Mouse (Mus musculus) intestine, postnatal 0 days (tissue): Measurements from ENCODE around the gene Syn3. TPM values are rescaled to one million over a fixed set of nuclear protein-coding genes. Genes with fewer than 3 reads are reported as not detected.

Experiments
- ATAC-seq: fragments of 200-750 bp; cut with Nextera tagmentation; 2 replicates; pipeline ENCODE4 v1.8.0; 2017; ENCODE audit warnings: mild to moderate bottlenecking, moderate TSS enrichment, moderate library complexity
- H3K27ac ChIP-seq: fragments of 300-500 bp; sonication (generic); 2 replicates; pipeline ENCODE4 v1.5.1; 2014; ENCODE audit warnings: mild to moderate bottlenecking, low read depth, low read length, moderate library complexity
- H3K27me3 ChIP-seq: fragments of 300-500 bp; sonication (generic); replicated peaks from 2 replicates; pipeline ENCODE4 v1.6.1; 2014; ENCODE audit warnings: low read length, mixed read lengths; ENCODE audit not compliant: control insufficient read depth, insufficient read depth
- H3K36me3 ChIP-seq: fragments of 300-500 bp; sonication (generic); 2 replicates; pipeline ENCODE4 v1.6.1; 2014; ENCODE audit warnings: mild to moderate bottlenecking, moderate library complexity; ENCODE audit not compliant: control insufficient read depth, insufficient read depth
- H3K4me1 ChIP-seq: fragments of 300-500 bp; sonication (generic); replicated peaks from 2 replicates; pipeline ENCODE4 v1.6.1; 2014; ENCODE audit warnings: antibody characterized with exemption, low read length, mixed read lengths; ENCODE audit not compliant: control insufficient read depth, insufficient read depth
- H3K4me2 ChIP-seq: fragments of 300-500 bp; sonication (generic); replicated peaks from 2 replicates; pipeline ENCODE4 v1.6.1; 2014; ENCODE audit warnings: low read depth, mild to moderate bottlenecking, moderate library complexity
- H3K4me3 ChIP-seq: fragments of 300-500 bp; sonication (generic); 2 replicates; pipeline ENCODE4 v1.5.1; 2014; ENCODE audit warnings: low read depth, low read length
- H3K9ac ChIP-seq: fragments of 300-500 bp; sonication (generic); 2 replicates; pipeline ENCODE4 v1.6.1; 2014; ENCODE audit warnings: mild to moderate bottlenecking, low read depth, low read length
- H3K9me3 ChIP-seq: fragments of 300-500 bp; sonication (generic); 2 replicates; pipeline ENCODE4 v1.6.1; 2016; ENCODE audit warnings: mixed run types; ENCODE audit not compliant: control insufficient read depth
- CTCF ChIP-seq: sonication (generic); IDR thresholded peaks from 2 replicates; pipeline ENCODE4 v1.5.1; 2016; ENCODE audit warnings: low read depth, mild to moderate bottlenecking, control low read depth, antibody characterized with exemption, moderate library complexity
- WGBS: fragments of 180-500 bp; shearing (Covaris S2); extraction: QIAGEN DNeasy Blood & Tissue Kit; methylation state at CpG from one replicate; pipeline ENCODE4 v1.1.7; 2014; 5-methylcytosine and 5-hydroxymethylcytosine counted together
- polyA plus RNA-seq: library from polyadenylated mRNA; unstranded; fragments of >200 nt; fragmentation: Nextera tagmentation; extraction: Ambion mirVana; gene quantifications from 2 replicates; pipeline ENCODE4 v1.2.1, GENCODE M21; 2015

Syn3 gene
- polyA plus RNA-seq, 1 experiment from 2014 or later = 1.1 TPM

DNA sequence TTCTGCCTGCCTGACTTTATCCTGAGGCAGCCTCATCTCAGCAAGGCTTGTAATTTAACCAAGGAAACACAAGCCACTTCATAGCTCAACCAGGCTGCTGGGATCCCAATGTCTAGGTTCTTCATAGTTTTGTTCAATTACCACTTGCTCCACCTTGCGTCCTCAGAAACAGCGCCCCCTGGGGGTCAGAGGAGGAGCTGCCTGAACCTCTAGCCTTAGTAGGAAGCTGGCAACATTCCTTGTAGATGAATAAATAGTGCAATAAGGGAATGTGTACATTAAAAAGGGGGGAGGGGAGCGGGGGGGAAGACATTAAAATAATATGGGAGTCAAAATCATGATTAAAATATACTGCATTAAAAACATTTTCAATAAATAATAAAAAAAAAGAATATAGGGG, 14.7 kb downstream of the Syn3 start:
- peak; percentile 72 for TF ChIP-seq CTCF
- WGBS = 19% methylated on average over 3 of the region's 3 CpGs
- no peak for ATAC-seq
- Histone ChIP-seq H3K4me3 (no peak overlapping the region), H3K4me1 (no peaks in the 10 kb centered on the region), H3K9me3 (no peaks in the 10 kb centered on the region), H3K9ac (no peak overlapping the region), H3K4me2 (no peak overlapping the region), H3K27ac (no peak overlapping the region), H3K36me3 (no peaks in the 10 kb centered on the region), H3K27me3 (no peaks in the 10 kb centered on the region)

- no peak overlapping the region for H3K9ac ChIP-seq
- ATAC-seq = no peak
- no peak overlapping the region for H3K27ac ChIP-seq
- no peak overlapping the region for H3K4me3 ChIP-seq
- no peaks in the 10 kb centered on the region for H3K36me3 ChIP-seq
- no peaks in the 10 kb centered on the region for H3K27me3 ChIP-seq
- no peaks in the 10 kb centered on the region for H3K4me1 ChIP-seq
- TF ChIP-seq CTCF = no peak
- 49% methylated on average over 1 of the region's 1 CpGs for WGBS
- no peaks in the 10 kb centered on the region for H3K9me3 ChIP-seq
- H3K4me2 ChIP-seq = no peak overlapping the region
Measured at GRCm38 (mm10) chr10:86482496-86482895, 16.2 kb downstream of the Syn3 start.

DNA sequence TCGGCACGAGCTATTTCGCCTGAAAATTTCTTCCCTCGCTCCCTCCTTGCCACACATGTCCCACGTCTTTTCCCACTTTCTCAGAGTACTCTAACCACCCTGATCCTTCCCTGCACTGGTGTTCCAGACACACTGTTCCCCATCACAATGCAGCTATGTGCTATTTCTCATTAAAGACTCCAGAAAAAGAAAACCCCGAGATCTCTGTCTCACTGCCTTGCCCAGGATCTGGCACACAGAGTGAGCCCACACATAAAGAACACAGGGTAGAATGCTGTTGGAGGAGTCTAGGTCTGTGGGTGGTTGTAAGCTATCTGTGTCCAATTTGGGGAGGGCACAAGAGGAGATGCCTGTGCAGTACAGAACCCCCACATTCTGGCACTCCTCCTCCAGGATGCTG, 18.0 kb downstream of the Syn3 start:
- WGBS = 90% methylated on average over 6 of the region's 6 CpGs
- Histone ChIP-seq H3K9ac (no peak overlapping the region), H3K9me3 (no peaks in the 10 kb centered on the region), H3K36me3 (no peaks in the 10 kb centered on the region), H3K27ac (no peak overlapping the region), H3K27me3 (no peaks in the 10 kb centered on the region), H3K4me1 (no peaks in the 10 kb centered on the region), H3K4me2 (no peak overlapping the region), H3K4me3 (no peak overlapping the region)
- no peak for ATAC-seq
- no peak for TF ChIP-seq CTCF

GRCm38 (mm10) chr10:86479718-86480121, 19.0 kb downstream of the Syn3 start:
- no peak overlapping the region for H3K9ac ChIP-seq
- H3K27me3 ChIP-seq = no peaks in the 10 kb centered on the region
- ATAC-seq = no peak
- no peak overlapping the region for H3K4me3 ChIP-seq
- H3K27ac ChIP-seq = no peak overlapping the region
- no peak for TF ChIP-seq CTCF
- H3K36me3 ChIP-seq = no peaks in the 10 kb centered on the region
- 37% methylated on average over 4 of the region's 4 CpGs for WGBS
- H3K4me2 ChIP-seq = no peak overlapping the region
- no peaks in the 10 kb centered on the region for H3K9me3 ChIP-seq
- H3K4me1 ChIP-seq = no peaks in the 10 kb centered on the region

GRCm38 (mm10) chr10:86476720-86477119, 22.0 kb downstream of the Syn3 start:
- Histone ChIP-seq H3K27me3 (no peaks in the 10 kb centered on the region), H3K9ac (no peak overlapping the region), H3K9me3 (no peaks in the 10 kb centered on the region), H3K4me3 (no peak overlapping the region), H3K36me3 (no peaks in the 10 kb centered on the region), H3K4me2 (no peak overlapping the region), H3K27ac (no peak overlapping the region), H3K4me1 (no peaks in the 10 kb centered on the region)
- TF ChIP-seq CTCF = no peak
- WGBS = 86% methylated on average over 7 of the region's 7 CpGs
- no peak for ATAC-seq

- no peaks in the 10 kb centered on the region for H3K9me3 ChIP-seq
- no peaks in the 10 kb centered on the region for H3K4me1 ChIP-seq
- no peak overlapping the region for H3K27ac ChIP-seq
- H3K9ac ChIP-seq = no peak overlapping the region
- TF ChIP-seq CTCF = no peak
- no peak overlapping the region for H3K4me3 ChIP-seq
- 73% methylated on average over 5 of the region's 5 CpGs for WGBS
- H3K4me2 ChIP-seq = no peak overlapping the region
- H3K36me3 ChIP-seq = no peaks in the 10 kb centered on the region
- ATAC-seq = no peak
- H3K27me3 ChIP-seq = no peaks in the 10 kb centered on the region
Measured at GRCm38 (mm10) chr10:86475270-86475669, 23.4 kb downstream of the Syn3 start.
